Mouse (Mus musculus) cerebellum, adult (tissue): ENCODE measurements around the gene Cnn3.

Experiments
- ATAC-seq: cut with Nextera tagmentation; 2 replicates; pipeline ENCODE4 v1.9.2; 2017; ENCODE audit warnings: mild to moderate bottlenecking, moderate library complexity, mixed read lengths; ENCODE audit not compliant: insufficient number of reproducible peaks, low FRiP score, low TSS enrichment

The Cnn3 gene

DNA sequence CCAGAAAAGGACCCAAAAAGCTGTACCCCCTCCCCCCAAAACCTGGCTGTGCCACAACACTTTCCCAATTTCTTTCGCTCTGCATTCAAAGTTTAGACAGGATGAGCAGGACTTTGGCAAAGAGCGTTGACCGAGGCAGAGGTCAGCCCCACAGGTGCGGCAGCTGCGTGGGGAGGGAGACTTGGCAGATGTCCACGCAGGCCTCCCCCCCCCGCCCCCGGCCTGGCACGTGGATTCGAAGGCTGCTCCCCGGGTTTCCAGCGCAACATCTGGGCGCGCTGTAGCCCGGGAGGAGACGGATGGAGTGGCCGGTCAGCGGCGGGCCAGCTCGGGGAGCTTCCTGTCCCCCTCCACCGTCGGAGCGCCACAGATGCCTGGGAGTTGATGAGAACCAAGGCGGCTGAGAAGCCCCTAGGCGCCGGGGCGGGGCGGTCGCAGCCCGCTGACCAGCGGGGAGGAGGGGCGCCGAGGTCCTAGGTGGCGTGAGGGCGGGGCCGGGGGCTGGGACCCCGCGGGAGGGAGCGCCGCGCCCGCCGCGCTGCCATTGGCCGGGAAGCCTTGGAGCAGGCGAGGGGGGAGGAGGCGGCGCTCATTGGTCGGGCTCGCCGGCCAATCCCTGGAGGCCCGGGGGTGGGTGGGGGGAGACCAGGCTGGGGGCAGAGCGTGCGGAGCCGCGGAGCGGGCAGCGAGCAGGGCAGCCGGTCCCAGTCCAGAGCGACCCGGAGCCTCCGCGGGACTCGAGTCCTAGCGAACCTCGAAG, at the start of gene Cnn3:
TSS of gene Cnn3 (plus strand) at position 637 of the 760 bp plus-strand sequence.
- ATAC-seq = peak; percentile 88

GRCm38 (mm10) chr3:121378708-121379612, 47.3 kb upstream of the Cnn3 start:
- no peak for ATAC-seq

DNA sequence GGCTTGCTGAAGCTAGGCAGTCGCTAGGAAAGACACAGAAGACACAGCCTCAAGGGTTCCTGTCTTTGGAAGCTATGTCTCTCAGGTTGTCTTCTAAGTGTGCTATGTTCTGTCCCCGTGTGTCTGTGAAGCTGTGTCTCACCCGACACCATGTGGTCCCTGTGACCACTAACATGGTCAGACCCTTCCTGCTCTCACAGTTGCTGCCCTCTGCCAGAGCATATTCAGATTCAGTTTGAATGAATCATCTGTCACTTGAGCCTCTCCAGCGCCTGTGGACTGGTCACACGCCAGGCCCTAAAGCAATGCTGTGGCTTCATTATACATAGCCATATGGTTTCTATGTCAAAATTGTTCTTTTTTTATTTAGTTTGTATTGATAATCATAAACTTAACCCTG, 46.6 kb upstream of the Cnn3 start:
- no peak for ATAC-seq

DNA sequence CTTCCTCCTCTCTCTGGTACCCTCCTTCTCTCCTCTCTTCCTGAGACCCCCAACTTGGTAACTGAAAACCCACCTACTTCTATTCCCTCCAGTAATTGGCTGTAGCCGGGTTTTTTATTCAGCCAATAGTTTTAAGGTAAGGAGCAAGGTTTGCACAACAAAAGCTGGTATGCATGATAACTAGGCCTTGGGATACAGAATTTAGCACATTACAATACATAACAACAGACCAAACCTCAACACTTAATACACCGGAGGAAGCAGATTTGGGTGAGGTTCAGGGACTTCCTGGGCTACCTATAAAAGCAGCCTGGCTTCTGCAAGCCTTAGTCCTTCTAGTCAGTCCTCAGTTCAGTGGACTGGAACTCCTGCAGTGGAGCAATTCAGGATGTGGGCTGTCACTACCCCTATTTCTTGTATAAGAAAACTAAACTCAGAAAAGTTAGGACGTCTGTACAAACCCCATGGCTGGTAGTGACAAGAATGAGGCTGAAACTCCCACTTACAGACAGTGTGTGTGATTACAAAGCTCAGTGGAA, 38.8 kb upstream of the Cnn3 start:
- no peak for ATAC-seq

GRCm38 (mm10) chr3:121389366-121389765, 36.9 kb upstream of the Cnn3 start:
- no peak for ATAC-seq

- ATAC-seq = no peak
Measured at GRCm38 (mm10) chr3:121389860-121390530, 36.3 kb upstream of the Cnn3 start.

DNA sequence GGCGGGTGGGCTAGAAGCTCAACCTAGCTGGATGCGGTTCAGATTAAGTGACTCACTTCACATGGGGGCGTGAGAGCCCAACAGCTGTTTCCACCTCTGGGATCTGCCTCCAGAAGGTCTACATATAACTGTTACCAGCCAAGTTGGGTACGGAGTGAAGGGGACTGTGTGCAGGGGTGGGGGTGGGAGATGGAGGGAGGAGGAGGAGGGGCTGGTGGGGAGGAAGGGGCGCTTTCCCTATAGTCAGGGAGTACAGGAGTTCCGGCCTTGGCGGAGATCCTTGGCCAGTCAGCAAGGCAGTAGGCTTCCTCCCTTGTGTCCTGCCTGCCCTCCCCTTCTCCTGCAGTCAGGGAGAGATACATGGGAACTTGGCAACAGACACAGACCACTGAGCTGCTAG, 35.6 kb upstream of the Cnn3 start:
- no peak for ATAC-seq

- ATAC-seq = no peak
Measured at GRCm38 (mm10) chr3:121395588-121396295, 30.6 kb upstream of the Cnn3 start.

GRCm38 (mm10) chr3:121396561-121396960, 29.7 kb upstream of the Cnn3 start:
- no peak for ATAC-seq

DNA sequence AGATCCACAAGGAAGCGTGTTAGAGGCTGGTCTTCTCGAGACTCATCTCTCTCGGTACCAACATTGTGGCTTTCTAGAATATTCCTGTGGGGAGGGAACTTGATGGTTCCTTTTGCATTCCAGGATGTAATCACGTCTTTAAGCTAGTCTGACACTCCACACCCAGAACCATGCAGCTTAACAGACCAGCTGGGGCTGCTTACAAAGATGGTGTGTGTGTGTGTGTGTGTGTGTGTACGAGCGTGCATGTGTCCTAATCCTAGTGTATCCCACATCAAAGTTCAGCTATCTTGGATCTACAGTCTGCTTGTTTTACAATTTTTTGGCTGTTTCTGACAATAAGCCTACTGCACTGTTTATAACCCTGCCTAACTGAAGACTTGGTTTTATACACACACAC, 29.3 kb upstream of the Cnn3 start:
- ATAC-seq = no peak

GRCm38 (mm10) chr3:121401384-121401783, 24.9 kb upstream of the Cnn3 start:
- no peak for ATAC-seq

GRCm38 (mm10) chr3:121402096-121402495, 24.2 kb upstream of the Cnn3 start:
- ATAC-seq = no peak

GRCm38 (mm10) chr3:121403449-121403848, 22.8 kb upstream of the Cnn3 start:
- ATAC-seq = 0 out of 2 replicates have a peak, but pooled peaks have one; percentile 17

DNA sequence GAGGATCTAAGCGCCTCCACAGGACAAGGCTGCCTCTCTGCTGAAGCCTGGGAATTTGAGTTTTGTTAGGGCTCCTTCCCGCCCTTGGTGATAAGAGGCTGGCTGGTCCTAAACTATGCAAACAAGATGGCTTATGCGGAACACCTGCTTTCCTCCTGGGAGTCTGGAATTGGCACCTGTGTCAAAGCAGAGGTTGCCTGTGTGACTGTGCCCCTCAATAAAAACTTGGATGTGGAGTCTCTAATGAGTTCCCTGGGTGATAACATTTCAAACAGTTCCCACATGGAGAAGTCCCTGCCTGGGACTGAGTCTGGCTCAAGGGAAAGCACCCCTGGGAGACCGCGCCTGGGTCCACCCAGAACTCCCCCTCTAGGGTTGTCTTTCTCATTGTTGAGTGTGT, 21.2 kb upstream of the Cnn3 start:
- ATAC-seq = no peak

GRCm38 (mm10) chr3:121407417-121407816, 18.9 kb upstream of the Cnn3 start:
- no peak for ATAC-seq

DNA sequence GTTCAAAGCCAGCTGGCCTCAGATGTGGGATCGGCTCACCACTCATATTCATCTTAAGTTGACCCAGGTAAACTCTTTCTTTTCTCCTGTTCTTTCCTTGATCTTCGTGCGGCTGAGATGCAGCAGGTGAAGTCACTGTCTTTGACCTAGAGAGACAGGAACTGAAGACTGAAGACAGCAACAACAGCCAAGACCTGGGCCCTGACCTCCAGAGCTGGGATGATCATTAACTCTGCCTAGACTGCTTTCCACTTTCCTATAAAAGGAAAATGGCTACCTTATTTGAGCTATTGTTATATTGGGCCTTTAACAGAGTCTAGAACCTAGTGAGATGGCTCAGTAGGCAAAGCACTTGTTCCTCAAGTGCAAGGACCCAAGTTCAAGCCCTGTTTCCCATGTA, 17.9 kb upstream of the Cnn3 start:
- ATAC-seq = no peak

- no peak for ATAC-seq
Measured at GRCm38 (mm10) chr3:121411450-121411849, 14.8 kb upstream of the Cnn3 start.

GRCm38 (mm10) chr3:121416171-121417154, 9.8 kb upstream of the Cnn3 start:
- ATAC-seq = no peak
